Mouse (Mus musculus) hindbrain, embryonic 16.5 days (tissue): Measurements from ENCODE around the gene Slc13a4. TPM values are rescaled to one million over a fixed set of nuclear protein-coding genes. Genes with fewer than 3 reads are reported as not detected.

ENCODE experiments used
- ATAC-seq: fragments of 200-750 bp; cut with Nextera tagmentation; 2 replicates; pipeline ENCODE4 v1.8.0; 2017; ENCODE audit warnings: moderate TSS enrichment, moderate library complexity
- H3K27ac ChIP-seq: fragments of 300-500 bp; sonication (generic); 2 replicates; pipeline ENCODE4 v1.5.1; 2014; ENCODE audit warnings: low read depth, mild to moderate bottlenecking, control low read depth, low read length, moderate library complexity
- H3K27me3 ChIP-seq: fragments of 300-500 bp; sonication (generic); replicated peaks from 2 replicates; pipeline ENCODE4 v1.6.1; 2014; ENCODE audit warnings: low read length; ENCODE audit not compliant: control insufficient read depth, insufficient read depth
- H3K36me3 ChIP-seq: fragments of 300-500 bp; sonication (generic); 2 replicates; pipeline ENCODE4 v1.6.1; 2014; ENCODE audit warnings: mild to moderate bottlenecking, low read length, moderate library complexity, mixed read lengths; ENCODE audit not compliant: control insufficient read depth, insufficient read depth
- H3K4me1 ChIP-seq: fragments of 300-500 bp; sonication (generic); 2 replicates; pipeline ENCODE4 v1.6.1; 2014; ENCODE audit warnings: low read depth, low read length; ENCODE audit not compliant: control insufficient read depth, insufficient read depth
- H3K4me2 ChIP-seq: fragments of 300-500 bp; sonication (generic); 2 replicates; pipeline ENCODE4 v1.6.1; 2014; ENCODE audit warnings: mild to moderate bottlenecking, low read length, control low read depth, moderate library complexity
- H3K4me3 ChIP-seq: fragments of 300-500 bp; sonication (generic); 2 replicates; pipeline ENCODE4 v1.5.1; 2014; ENCODE audit warnings: mild to moderate bottlenecking, low read length, control low read depth, moderate library complexity
- H3K9ac ChIP-seq: fragments of 300-500 bp; sonication (generic); 2 replicates; pipeline ENCODE4 v1.6.1; 2014; ENCODE audit warnings: low read depth, mild to moderate bottlenecking, control low read depth, low read length, moderate library complexity
- H3K9me3 ChIP-seq: fragments of 300-500 bp; sonication (generic); 2 replicates; pipeline ENCODE4 v1.6.1; 2014; ENCODE audit warnings: mild to moderate bottlenecking, low read length, moderate library complexity; ENCODE audit not compliant: control insufficient read depth
- WGBS: fragments of 180-500 bp; shearing (Covaris S2); extraction: QIAGEN DNeasy Blood & Tissue Kit; methylation state at CpG from one replicate; pipeline ENCODE4 v1.1.7; 2014; 5-methylcytosine and 5-hydroxymethylcytosine counted together
- polyA plus RNA-seq: library from polyadenylated mRNA; unstranded; fragments of >200 nt; fragmentation: Nextera tagmentation; extraction: Ambion mirVana; gene quantifications from 2 replicates; pipeline ENCODE4 v1.2.1, GENCODE M21; 2015

Slc13a4 gene
- polyA plus RNA-seq, 1 experiment from 2014 or later = 11.2 TPM

DNA sequence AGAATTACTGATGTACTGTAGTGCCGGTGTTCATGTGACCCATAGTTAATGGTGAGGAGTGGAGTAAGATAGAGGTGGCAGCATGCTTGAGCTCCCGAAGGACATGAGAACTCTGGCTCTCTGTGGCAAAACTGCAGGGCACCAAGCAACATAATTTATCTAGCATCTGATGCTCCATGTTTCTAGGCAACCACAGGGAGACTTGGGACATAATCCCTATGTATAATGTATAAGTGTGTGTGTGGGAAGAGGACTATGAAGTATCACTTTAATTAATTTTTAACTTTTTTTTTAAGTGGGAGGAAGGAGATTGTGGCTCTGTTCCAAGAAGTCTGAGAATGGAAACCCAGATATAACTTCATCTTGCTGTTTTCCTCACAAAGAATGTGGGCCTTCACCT lies 13.0 kb downstream of the Slc13a4 start:
- Histone ChIP-seq H3K4me1 (0 out of 2 replicates have a peak, but pooled peaks cover 2% of the 10 kb centered on the region), H3K4me2 (no peak overlapping the region), H3K27me3 (no peaks in the 10 kb centered on the region), H3K4me3 (no peak overlapping the region), H3K9me3 (no peaks in the 10 kb centered on the region; the same call in 1 of the 2 replicates), H3K27ac (no peak overlapping the region), H3K36me3 (no peaks in the 10 kb centered on the region), H3K9ac (no peak overlapping the region)
- 0 out of 2 replicates have a peak, but pooled peaks have one; percentile 35 for ATAC-seq
- 62% methylated on average over 2 of the region's 2 CpGs for WGBS

DNA sequence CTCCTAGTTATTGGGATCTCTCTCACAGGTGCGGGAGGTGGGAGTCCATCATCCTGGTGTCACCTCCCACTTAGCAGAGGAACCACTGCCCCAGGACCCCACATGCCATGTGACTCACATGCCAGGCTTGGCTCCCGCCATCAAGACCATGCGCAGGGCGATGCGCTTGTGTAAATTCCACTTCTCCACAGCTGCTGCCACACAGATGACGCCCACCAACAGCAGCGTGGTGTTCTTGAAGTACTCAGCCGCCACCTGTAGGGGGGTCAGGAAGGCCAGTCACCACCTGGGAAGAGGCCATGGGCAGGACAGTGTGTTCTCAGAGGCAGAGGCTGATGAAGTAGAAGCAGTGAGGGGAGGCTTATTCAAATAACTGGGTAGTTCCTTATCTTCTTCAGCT lies 18.3 kb downstream of the Slc13a4 start:
- no peak overlapping the region for H3K4me3 ChIP-seq
- no peak for ATAC-seq
- 95% methylated on average over 8 of the region's 8 CpGs for WGBS

DNA sequence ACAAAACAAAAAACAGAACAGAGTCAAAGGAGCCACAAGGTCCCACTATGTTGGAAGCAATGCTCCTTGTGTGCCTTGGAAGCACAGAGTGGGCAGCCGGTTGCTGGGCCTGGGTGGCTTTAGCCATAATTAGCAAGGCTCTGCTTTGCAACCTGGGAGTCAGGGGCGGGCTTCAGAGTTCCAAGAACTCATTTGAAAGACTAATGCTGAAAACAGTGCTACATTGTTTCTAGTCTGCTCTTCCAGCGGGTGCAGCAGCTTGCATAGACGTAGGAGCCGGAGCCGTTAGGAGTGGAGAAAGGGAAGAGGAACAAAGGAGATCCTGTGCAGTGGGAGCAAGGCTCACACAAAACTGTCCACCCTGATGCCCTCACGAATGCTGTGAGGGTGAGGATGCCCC lies 19.0 kb downstream of the Slc13a4 start:
- H3K27me3 ChIP-seq = no peaks in the 10 kb centered on the region
- no peak overlapping the region for H3K4me3 ChIP-seq
- H3K4me1 ChIP-seq = peaks cover 7% of the 10 kb centered on the region; the same call in 1 of the 2 replicates
- H3K9me3 ChIP-seq = no peaks in the 10 kb centered on the region; the same call in 1 of the 2 replicates
- H3K4me2 ChIP-seq = no peak overlapping the region
- WGBS = 16% methylated on average over 7 of the region's 7 CpGs
- no peaks in the 10 kb centered on the region for H3K36me3 ChIP-seq
- no peak overlapping the region for H3K9ac ChIP-seq
- H3K27ac ChIP-seq = peak overlapping the region; percentile 42; the same call in 1 of the 2 replicates
- ATAC-seq = peak; percentile 73

More for the DNA sequence above, 18.3 kb downstream of the Slc13a4 start:
- Histone ChIP-seq H3K27ac (no peak overlapping the region), H3K9ac (no peak overlapping the region), H3K9me3 (no peaks in the 10 kb centered on the region; the same call in 1 of the 2 replicates), H3K4me1 (peaks cover 7% of the 10 kb centered on the region; the same call in 1 of the 2 replicates), H3K36me3 (no peaks in the 10 kb centered on the region), H3K4me2 (no peak overlapping the region), H3K27me3 (no peaks in the 10 kb centered on the region)

DNA sequence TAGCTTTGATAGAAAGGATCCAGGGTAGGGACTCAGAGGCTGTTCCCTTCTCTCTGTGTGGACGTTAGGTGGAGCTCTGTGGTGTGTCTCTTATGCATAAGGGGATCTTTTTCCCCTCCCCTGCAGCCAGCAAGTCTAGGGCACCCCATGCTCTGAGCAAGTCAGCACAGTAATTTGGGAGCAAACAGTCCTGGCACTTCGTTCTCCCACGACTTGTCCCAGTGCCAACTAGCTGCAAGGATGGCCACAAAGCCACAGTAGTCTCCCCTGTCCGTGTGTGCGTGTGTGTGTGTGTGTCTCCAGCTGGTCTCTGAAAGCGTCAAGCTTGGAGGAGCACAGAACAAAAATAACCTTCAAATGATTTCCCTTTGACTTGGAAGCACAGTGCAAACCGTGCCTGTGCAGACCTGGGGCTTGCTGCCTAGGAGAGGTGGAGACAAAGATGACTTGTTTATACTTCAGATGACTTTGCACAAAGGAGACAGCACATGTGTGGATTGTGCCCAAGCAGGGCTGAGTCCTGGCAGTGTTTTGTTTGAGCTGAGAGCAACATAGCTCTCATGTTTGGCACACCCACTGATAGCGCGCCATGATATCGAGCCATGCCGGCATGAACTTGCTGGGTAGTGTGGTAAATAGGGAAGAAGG lies 19.7 kb downstream of the Slc13a4 start:
- no peaks in the 10 kb centered on the region for H3K9me3 ChIP-seq
- no peak overlapping the region; the same call in 1 of the 2 replicates for H3K4me2 ChIP-seq
- peak overlapping the region; percentile 42 for H3K27ac ChIP-seq
- H3K9ac ChIP-seq = no peak overlapping the region
- WGBS = 53% methylated on average over 11 of the region's 11 CpGs
- H3K4me1 ChIP-seq = peaks cover 7% of the 10 kb centered on the region; the same call in 1 of the 2 replicates
- H3K4me3 ChIP-seq = no peak overlapping the region
- no peaks in the 10 kb centered on the region for H3K36me3 ChIP-seq
- H3K27me3 ChIP-seq = no peaks in the 10 kb centered on the region
- ATAC-seq = peak; percentile 77

DNA sequence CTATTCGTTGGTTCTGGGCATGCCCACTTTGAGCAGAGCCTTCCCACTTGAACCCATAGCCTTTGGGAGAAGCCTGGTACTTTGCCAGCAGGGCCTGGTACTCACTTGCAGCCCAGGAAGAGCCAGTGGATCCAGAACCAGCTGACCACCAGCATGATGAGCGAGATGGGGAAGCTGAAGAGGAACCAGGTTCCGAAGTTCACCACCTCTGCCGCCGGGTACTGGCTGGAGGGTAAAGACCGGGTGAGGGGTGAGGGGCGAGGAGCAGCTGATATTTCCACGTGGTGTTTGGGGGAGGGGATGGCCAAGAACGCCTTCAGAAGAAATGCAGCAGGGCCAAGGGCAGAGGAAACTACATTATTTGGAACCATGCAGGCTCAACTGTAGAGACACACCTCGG lies 28.6 kb downstream of the Slc13a4 start:
- H3K4me3 ChIP-seq = no peak overlapping the region
- no peaks in the 10 kb centered on the region for H3K9me3 ChIP-seq
- H3K9ac ChIP-seq = no peak overlapping the region
- H3K36me3 ChIP-seq = no peaks in the 10 kb centered on the region
- no peak overlapping the region for H3K27ac ChIP-seq
- H3K4me2 ChIP-seq = no peak overlapping the region
- H3K27me3 ChIP-seq = no peaks in the 10 kb centered on the region
- 89% methylated on average over 10 of the region's 10 CpGs for WGBS
- ATAC-seq = no peak
- H3K4me1 ChIP-seq = no peaks in the 10 kb centered on the region

DNA sequence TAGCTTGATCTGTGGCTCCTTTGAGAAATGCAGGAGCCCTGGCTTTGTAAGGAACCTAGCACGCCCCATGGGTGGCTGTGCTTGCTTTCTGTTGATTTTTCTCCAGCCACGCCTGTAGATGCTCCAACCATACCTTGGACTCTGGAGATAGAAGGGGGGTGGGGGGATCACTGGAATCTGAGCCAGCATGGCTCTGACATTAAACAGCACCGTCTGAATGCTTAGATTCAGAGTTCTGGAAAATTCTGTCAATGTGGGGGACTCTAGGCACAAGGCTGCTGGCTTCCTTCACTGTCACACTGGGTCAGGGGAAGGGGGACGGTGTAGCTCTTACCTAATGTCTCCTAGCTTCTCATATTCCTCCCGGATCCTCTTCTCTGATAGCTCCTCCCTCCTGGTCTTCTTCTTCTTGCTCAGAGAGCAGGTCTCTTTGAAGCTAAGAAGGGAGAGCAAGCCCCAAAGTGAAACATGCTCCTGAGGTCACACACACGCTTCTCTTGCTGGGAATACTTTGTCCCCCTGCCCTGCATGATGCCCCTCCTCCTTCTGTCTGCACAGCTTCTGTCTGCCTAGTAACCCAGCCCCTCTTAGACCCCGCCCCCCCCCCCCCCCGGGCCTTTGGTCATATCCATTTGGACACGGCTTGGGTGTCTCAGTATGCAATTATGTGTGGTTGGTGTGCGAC lies 29.9 kb downstream of the Slc13a4 start:
- Histone ChIP-seq H3K36me3 (no peaks in the 10 kb centered on the region), H3K9ac (no peak overlapping the region), H3K27ac (no peak overlapping the region), H3K4me3 (no peak overlapping the region), H3K27me3 (no peaks in the 10 kb centered on the region), H3K4me1 (no peaks in the 10 kb centered on the region), H3K9me3 (no peaks in the 10 kb centered on the region), H3K4me2 (no peak overlapping the region)
- ATAC-seq = no peak
- 64% methylated on average over 10 of the region's 10 CpGs for WGBS

DNA sequence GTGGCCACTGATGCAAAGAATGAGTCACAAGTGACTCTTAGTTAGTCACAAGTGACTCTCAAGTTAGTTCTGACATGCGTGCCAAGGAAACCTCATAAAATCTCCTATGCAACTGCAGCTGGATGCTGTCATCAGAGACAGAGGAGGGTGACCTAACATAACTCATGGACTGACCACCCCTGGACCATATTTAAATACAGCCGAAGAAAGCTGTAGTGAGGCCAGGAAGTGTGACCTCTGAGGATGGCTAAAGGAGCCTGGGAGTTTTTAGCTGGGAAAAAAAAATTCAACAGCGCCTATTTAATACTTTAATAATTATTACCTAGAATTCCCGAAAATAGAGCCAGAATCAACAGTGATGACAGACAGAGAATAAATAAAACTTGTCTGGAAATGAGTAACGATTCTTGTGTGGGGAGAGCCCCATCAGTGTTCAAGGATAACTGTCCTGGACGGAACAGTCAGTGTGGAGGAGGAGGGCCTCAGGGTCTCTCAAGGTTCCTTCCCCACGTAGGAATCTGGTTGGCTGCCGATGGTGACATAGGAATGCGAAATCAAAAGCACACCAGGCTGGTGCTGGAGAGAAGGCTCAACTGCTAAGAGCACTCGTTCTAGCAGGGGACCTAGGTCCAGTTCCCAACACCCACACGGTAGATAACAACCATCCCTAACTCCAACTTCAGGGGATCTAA lies 34.4 kb downstream of the Slc13a4 start:
- Histone ChIP-seq H3K4me3 (no peak overlapping the region), H3K27me3 (no peaks in the 10 kb centered on the region), H3K9ac (no peak overlapping the region), H3K36me3 (no peaks in the 10 kb centered on the region), H3K4me1 (no peaks in the 10 kb centered on the region), H3K4me2 (no peak overlapping the region), H3K27ac (no peak overlapping the region), H3K9me3 (no peaks in the 10 kb centered on the region)
- ATAC-seq = no peak
- WGBS = 82% methylated on average over 11 of the region's 11 CpGs

DNA sequence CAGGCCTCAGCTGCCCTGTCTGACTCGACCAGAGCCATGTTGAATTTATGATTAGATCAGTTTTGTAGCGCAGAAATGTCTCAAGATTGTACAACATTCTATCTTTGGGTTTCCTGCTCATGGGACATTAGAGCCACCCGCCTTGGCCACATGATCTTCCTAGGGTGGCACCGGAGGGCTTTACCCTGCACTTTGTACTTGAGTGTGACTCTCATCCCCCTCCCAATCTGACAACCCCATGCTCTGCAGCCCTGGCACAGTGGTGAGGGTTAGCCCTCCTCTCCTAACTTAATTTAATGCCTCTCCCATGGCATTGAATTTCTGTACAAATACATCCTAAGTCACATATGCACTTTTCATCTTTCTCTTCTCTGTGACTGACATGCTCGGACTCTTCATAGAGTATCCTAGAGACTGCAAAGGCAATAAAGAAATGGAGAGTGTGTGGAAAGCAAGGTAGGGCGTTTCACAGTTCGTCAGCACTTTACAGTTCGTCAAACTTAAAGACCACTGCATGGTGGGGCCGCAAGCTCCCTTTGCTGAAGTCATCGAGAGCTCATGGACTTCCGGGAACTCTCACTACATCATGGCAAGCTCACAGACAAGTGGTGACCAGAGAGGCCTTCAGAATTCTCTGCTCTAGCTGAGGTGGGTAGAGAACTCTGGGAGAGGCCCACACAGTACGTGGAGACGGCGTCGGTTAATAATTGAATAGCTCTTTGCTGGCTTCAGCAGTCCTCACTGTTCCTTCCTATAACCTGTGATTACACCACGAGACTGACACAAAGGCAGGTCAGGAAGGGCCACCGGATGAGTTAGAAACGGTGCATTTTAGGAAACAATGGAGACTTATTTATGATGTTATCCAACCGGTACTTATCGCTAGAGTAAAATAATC lies 35.8 kb downstream of the Slc13a4 start:
- Histone ChIP-seq H3K27me3 (no peaks in the 10 kb centered on the region), H3K9ac (no peak overlapping the region), H3K4me1 (no peaks in the 10 kb centered on the region), H3K36me3 (no peaks in the 10 kb centered on the region), H3K9me3 (no peaks in the 10 kb centered on the region), H3K27ac (no peak overlapping the region), H3K4me3 (no peak overlapping the region), H3K4me2 (no peak overlapping the region)
- ATAC-seq = peak; percentile 38
- WGBS = 80% methylated on average over 20 of the region's 20 CpGs
